Mouse (Mus musculus) embryo, embryonic 10.5 days (tissue): ENCODE results near the gene Oaz2.

Experiments used
- DNase-seq: peaks from one replicate; pipeline ENCODE4 v3.0.0-alpha.2; 2015; ENCODE audit warnings: low spot score

Gene Oaz2

GRCm38 (mm10) chr9:65692959-65693603 is 25.3 kb downstream of the Oaz2 start:
- no peak for DNase-seq

GRCm38 (mm10) chr9:65695646-65696045 is 27.8 kb downstream of the Oaz2 start:
- no peak for DNase-seq

- no peak for DNase-seq
Observed at GRCm38 (mm10) chr9:65696337-65696736, 28.5 kb downstream of the Oaz2 start.

- no peak for DNase-seq
Observed at GRCm38 (mm10) chr9:65697356-65697755, 29.6 kb downstream of the Oaz2 start.

GRCm38 (mm10) chr9:65697992-65698391 is 30.2 kb downstream of the Oaz2 start:
- no peak for DNase-seq

- no peak for DNase-seq
Observed at GRCm38 (mm10) chr9:65700504-65700903, 32.7 kb downstream of the Oaz2 start.

- DNase-seq, result no peak
Observed at GRCm38 (mm10) chr9:65702286-65702685, 34.5 kb downstream of the Oaz2 start.

- no peak for DNase-seq
Observed at GRCm38 (mm10) chr9:65703241-65703640, 35.4 kb downstream of the Oaz2 start.

GRCm38 (mm10) chr9:65703926-65704595 is 36.3 kb downstream of the Oaz2 start:
- no peak for DNase-seq

GRCm38 (mm10) chr9:65718195-65718594 is 50.4 kb downstream of the Oaz2 start:
- no peak for DNase-seq

GRCm38 (mm10) chr9:65721161-65721566 is 53.4 kb downstream of the Oaz2 start:
- DNase-seq, result peak; percentile 33

GRCm38 (mm10) chr9:65724471-65725290 is 56.9 kb downstream of the Oaz2 start:
- DNase-seq, result peak; percentile 39

GRCm38 (mm10) chr9:65725291-65725622 is 57.5 kb downstream of the Oaz2 start:
- no peak for DNase-seq

GRCm38 (mm10) chr9:65726431-65726830 is 58.6 kb downstream of the Oaz2 start:
- DNase-seq, result no peak

- no peak for DNase-seq
Observed at GRCm38 (mm10) chr9:65727491-65727890, 59.7 kb downstream of the Oaz2 start.

GRCm38 (mm10) chr9:65728588-65728987 is 60.8 kb downstream of the Oaz2 start:
- DNase-seq, result no peak

- DNase-seq, result no peak
Observed at GRCm38 (mm10) chr9:65734931-65735330, 67.1 kb downstream of the Oaz2 start.
